Mouse (Mus musculus) cortical plate, adult 2 months (tissue): ENCODE measurements around the gene Dok7. TPM values are rescaled to one million over a fixed set of nuclear protein-coding genes. Genes with fewer than 3 reads are reported as not detected.

Experiments
- H3K27ac ChIP-seq: fragments of 200-500 bp; 2 replicates; pipeline ENCODE4 v1.5.1; 2012; ENCODE audit warnings: low read length, control low read depth, inconsistent platforms; ENCODE audit not compliant: insufficient read depth
- H3K4me1 ChIP-seq: fragments of 200-500 bp; 2 replicates; pipeline ENCODE4 v1.6.1; 2011; ENCODE audit warnings: low read length; ENCODE audit not compliant: control insufficient read depth, insufficient read depth
- H3K4me3 ChIP-seq: fragments of 200-500 bp; 2 replicates; pipeline ENCODE4 v1.5.1; 2011; ENCODE audit warnings: mild to moderate bottlenecking, low read length, control low read depth; ENCODE audit not compliant: insufficient read depth
- CTCF ChIP-seq: fragments of 200-500 bp; IDR thresholded peaks from 2 replicates; pipeline ENCODE4 v1.5.1; 2011; ENCODE audit warnings: mild to moderate bottlenecking, control low read depth, low read length; ENCODE audit not compliant: insufficient read depth; ENCODE audit errors: extremely low read depth
- POLR2A ChIP-seq: fragments of 200-500 bp; IDR thresholded peaks from 2 replicates; pipeline ENCODE4 v1.6.1; 2011; ENCODE audit warnings: mild to moderate bottlenecking, low read length, control low read depth; ENCODE audit not compliant: insufficient read depth; ENCODE audit errors: extremely low read depth
- polyA plus RNA-seq: library from polyadenylated mRNA; depleted of rRNA; stranded (reverse); fragments of >200 nt; gene quantifications from 2 replicates; pipeline ENCODE4 v1.2.3, GENCODE M21; 2012; rRNA removed

Dok7 gene
- polyA plus RNA-seq, 1 experiment: 17.7 TPM

GRCm38 (mm10) chr5:35131237-35131636 lies 74.7 kb downstream of the Dok7 start:
- no peak overlapping the region for H3K27ac ChIP-seq

DNA sequence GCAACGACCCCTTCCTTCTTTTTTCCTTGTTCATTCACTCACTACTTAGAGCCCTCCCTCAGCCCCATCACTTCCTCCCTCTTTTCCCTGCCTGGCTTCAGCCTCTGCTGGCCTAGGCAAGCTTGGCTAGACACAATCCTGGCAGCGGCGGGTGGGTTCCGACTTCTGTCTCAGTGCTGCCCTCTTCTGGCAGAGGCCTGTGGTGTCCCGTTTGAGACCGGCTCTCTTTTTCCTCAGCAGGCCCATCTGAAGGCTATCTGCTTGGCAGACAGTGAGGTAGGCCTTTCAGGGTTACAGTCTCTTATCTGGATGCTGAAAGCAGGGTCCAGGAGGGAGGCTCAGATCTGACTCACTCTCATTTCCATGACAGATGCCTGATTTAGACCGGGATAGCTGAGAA lies 75.2 kb downstream of the Dok7 start:
- no peak overlapping the region for H3K27ac ChIP-seq
- H3K4me1 ChIP-seq: no peaks in the 10 kb centered on the region; the same call in 1 of the 2 replicates
- TF ChIP-seq POLR2A (no peak), CTCF (peak; percentile 59)
- H3K4me3 ChIP-seq: no peak overlapping the region

More at GRCm38 (mm10) chr5:35131237-35131636, 74.7 kb downstream of the Dok7 start:
- H3K4me3 ChIP-seq: no peak overlapping the region
- TF ChIP-seq POLR2A (no peak), CTCF (peak; percentile 34)
- no peaks in the 10 kb centered on the region; the same call in 1 of the 2 replicates for H3K4me1 ChIP-seq

DNA sequence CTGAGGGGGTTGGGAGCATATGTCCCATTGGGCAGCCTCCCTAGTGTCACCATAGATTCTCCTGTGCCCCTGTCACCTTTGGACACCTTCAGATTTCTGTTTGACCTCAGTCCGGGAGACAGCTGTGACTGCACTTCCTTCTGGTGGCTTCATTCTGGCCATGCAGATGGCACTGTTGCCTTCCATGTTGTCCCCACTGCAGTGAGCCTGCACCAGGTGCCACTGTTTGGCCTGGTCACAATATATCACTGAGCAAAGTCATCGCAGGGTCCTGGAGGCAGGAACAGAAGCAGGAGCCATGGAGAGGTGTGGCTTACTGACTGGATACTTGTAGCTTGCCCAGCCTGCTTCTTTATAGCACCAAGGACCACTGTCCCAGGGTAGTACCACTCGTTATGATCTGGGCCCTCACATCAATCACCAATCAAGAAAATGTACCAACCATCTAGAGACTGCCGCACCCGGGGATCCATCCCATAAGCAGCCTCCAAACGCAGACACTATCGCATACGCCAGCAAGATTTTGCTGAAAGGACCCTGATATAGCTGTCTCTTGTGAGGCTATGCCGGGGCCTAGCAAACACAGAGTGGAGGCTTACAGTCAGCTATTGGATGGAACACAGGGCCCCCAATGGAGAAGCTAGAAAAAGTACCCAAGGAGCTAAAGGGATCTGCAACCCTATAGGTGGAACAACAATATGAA lies 75.9 kb downstream of the Dok7 start:
- no peak overlapping the region for H3K4me3 ChIP-seq
- no peak for TF ChIP-seq POLR2A
- TF ChIP-seq CTCF: no peak
- no peak overlapping the region for H3K27ac ChIP-seq
- H3K4me1 ChIP-seq: peaks cover 2% of the 10 kb centered on the region; the same call in 1 of the 2 replicates

DNA sequence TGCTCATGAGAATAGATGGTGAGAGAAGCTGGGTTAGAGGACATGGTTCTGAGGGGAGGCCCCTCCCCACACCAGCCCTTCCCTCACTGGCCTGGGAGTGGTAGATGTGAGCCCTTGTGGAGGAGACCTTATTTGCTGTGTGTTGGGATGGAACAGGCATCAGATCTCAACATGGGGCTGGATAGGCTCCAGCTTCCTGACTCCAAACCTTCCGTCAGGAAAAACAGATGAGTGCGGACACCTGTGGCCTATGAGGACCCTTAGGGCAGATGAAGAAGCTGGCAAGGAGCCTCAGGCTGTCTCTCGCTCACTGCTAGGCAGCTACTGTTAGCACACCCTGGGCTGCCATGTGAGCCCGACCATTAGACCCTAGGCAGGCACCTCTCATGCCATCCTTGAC lies 76.9 kb downstream of the Dok7 start:
- no peak for TF ChIP-seq POLR2A
- no peak for TF ChIP-seq CTCF
- Histone ChIP-seq H3K4me1 (peaks cover 4% of the 10 kb centered on the region; the same call in 1 of the 2 replicates), H3K27ac (no peak overlapping the region), H3K4me3 (no peak overlapping the region)

DNA sequence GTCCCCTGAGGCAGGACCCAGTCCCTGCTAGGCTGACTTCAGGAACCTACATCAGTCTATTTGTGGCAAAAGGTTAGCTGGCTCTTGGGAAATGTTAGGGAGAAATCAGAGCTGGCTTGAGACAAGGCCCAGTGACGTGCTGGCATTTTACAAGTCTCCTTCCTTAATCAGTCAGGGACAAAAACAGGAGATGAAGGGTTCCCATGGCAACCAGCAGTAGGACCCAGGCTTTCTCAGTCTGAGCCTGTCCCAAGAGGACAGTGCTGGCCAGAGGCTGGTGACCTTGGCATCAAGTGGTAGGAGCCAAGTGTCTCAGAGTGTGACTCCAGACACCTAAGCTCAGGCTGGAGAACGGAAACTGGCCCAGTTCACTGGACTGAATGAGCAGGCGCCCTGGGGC lies 77.7 kb downstream of the Dok7 start:
- no peak for TF ChIP-seq CTCF
- TF ChIP-seq POLR2A: no peak
- Histone ChIP-seq H3K4me3 (no peak overlapping the region), H3K4me1 (peaks cover 6% of the 10 kb centered on the region; the same call in 1 of the 2 replicates), H3K27ac (no peak overlapping the region)

- peaks cover 6% of the 10 kb centered on the region for H3K4me1 ChIP-seq
- no peak for TF ChIP-seq POLR2A
- TF ChIP-seq CTCF: no peak
- no peak overlapping the region for H3K27ac ChIP-seq
- no peak overlapping the region for H3K4me3 ChIP-seq
Measured at GRCm38 (mm10) chr5:35135903-35136302, 79.3 kb downstream of the Dok7 start.

Other genes starting within 250 kb of the Dok7 start
- 6.4 and 9.1 TPM in 2 replicates for gene Msantd1, start 148.8 kb upstream of the Dok7 start, polyA plus RNA-seq
- gene Rgs12, start 107.3 kb upstream of the Dok7 start, polyA plus RNA-seq: 35.4 and 40.9 TPM in 2 replicates
- gene Hgfac, start 15.3 kb upstream of the Dok7 start, polyA plus RNA-seq: 0.44 and 0.45 TPM in 2 replicates
- gene Lrpap1, start 49.0 kb downstream of the Dok7 start, polyA plus RNA-seq: 113 and 116 TPM in 2 replicates
- gene Adra2c, start 221.6 kb downstream of the Dok7 start, polyA plus RNA-seq: 12.9 and 13.2 TPM in 2 replicates